Mouse (Mus musculus) stomach, postnatal 0 days (tissue): ENCODE results near the gene Olfr1377. TPM values are rescaled to one million over a fixed set of nuclear protein-coding genes. Genes with fewer than 3 reads are reported as not detected.

Experiments used
- ATAC-seq: fragments of 200-750 bp; cut with Nextera tagmentation; 2 replicates; pipeline ENCODE4 v1.8.0; 2017; ENCODE audit not compliant: low FRiP score, low TSS enrichment
- DNase-seq: peaks from one replicate; pipeline ENCODE4 v3.0.0-alpha.2; 2016; ENCODE audit warnings: low spot score
- H3K27ac ChIP-seq: fragments of 300-500 bp; sonication (generic); replicated peaks from 2 replicates; pipeline ENCODE4 v1.5.1; 2014; ENCODE audit warnings: mild to moderate bottlenecking, control low read depth
- H3K27me3 ChIP-seq: fragments of 300-500 bp; sonication (generic); 2 replicates; pipeline ENCODE4 v1.6.1; 2014; ENCODE audit warnings: low read length; ENCODE audit not compliant: control insufficient read depth, insufficient read depth
- H3K36me3 ChIP-seq: fragments of 300-500 bp; sonication (generic); 2 replicates; pipeline ENCODE4 v1.6.1; 2014; ENCODE audit warnings: low read length, mixed read lengths; ENCODE audit not compliant: control insufficient read depth, insufficient read depth
- H3K4me1 ChIP-seq: fragments of 300-500 bp; sonication (generic); replicated peaks from 2 replicates; pipeline ENCODE4 v1.6.1; 2014; ENCODE audit warnings: antibody characterized with exemption; ENCODE audit not compliant: control insufficient read depth, insufficient read depth
- H3K4me2 ChIP-seq: fragments of 300-500 bp; sonication (generic); replicated peaks from 2 replicates; pipeline ENCODE4 v1.6.1; 2014; ENCODE audit warnings: low read depth, mild to moderate bottlenecking, control low read depth, moderate library complexity
- H3K4me3 ChIP-seq: fragments of 300-500 bp; sonication (generic); 2 replicates; pipeline ENCODE4 v1.5.1; 2014; ENCODE audit warnings: low read depth, low read length, control low read depth
- H3K9ac ChIP-seq: fragments of 300-500 bp; sonication (generic); 2 replicates; pipeline ENCODE4 v1.6.1; 2014; ENCODE audit warnings: mild to moderate bottlenecking, low read length, control low read depth, mixed read lengths
- H3K9me3 ChIP-seq: fragments of 300-500 bp; sonication (generic); 2 replicates; pipeline ENCODE4 v1.6.1; 2016; ENCODE audit warnings: low read length; ENCODE audit not compliant: control insufficient read depth
- CTCF ChIP-seq: IDR thresholded peaks from 2 replicates; pipeline ENCODE4 v1.5.1; 2016; ENCODE audit warnings: antibody characterized with exemption, low read depth, mild to moderate bottlenecking, moderate library complexity
- EP300 ChIP-seq: optimal IDR thresholded peaks from 2 replicates; pipeline ENCODE3; 2016; ENCODE audit warnings: antibody characterized with exemption
- WGBS: fragments of 180-500 bp; shearing (Covaris S2); extraction: QIAGEN DNeasy Blood & Tissue Kit; methylation state at CpG from one replicate; pipeline ENCODE4 v1.1.7; 2014; 5-methylcytosine and 5-hydroxymethylcytosine counted together
- polyA plus RNA-seq: library from polyadenylated mRNA; unstranded; fragments of >200 nt; fragmentation: Nextera tagmentation; extraction: Ambion mirVana; gene quantifications from 2 replicates; pipeline ENCODE4 v1.2.1, GENCODE M21; 2015

Olfr1377 gene
- polyA plus RNA-seq, 1 experiment from 2014 or later, result not detected

DNA sequence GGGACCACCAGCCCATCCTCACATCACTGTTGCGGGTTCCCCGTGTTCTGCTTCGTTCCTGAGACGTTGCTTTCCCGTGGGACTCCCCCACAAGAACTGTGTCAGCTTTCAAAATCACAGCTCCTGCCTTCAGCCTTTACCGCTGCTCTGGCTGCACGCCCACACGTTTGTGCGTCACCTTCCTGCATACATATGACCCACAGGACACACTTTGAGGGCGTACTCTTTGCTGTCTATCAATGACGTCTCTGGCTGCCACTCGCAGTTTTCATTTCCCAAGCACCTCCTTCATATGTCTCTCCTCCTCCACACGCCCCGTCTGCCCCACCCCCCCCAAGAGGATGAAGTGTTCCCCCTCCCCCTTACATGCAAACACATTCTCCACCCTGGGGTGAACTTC is 29.5 kb upstream of the Olfr1377 start:
- TF ChIP-seq CTCF, result no peak
- no peak for TF ChIP-seq EP300
- peak; percentile 52 for DNase-seq

DNA sequence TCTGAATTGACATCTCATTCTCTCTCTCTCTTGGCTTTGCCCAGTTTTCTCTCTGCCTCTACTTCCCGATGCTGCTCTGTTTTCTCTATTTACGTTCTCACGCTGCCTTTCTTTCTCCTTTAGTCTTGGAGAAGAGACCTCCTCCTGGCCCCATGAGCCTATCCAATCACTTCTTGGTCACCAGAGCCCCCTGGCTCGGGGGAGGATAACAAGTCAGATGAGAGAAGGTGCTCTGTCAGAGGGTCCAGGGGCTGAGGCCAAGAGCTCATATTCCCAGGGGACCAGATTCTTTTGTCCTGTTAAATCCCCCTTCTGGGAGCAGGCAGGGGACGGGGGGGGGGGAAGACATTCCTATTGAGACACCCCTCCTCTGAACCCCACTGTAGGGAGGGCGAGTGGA is 28.1 kb upstream of the Olfr1377 start, which contains the start of gene Prop1:
Gene Prop1 (minus strand): TSS at position 101 of the 400 bp plus-strand sequence.
- DNase-seq, result no peak
- Histone ChIP-seq H3K4me2 (no peak within 1 kb of the TSS), H3K27ac (no peak within 1 kb of the TSS), H3K9ac (no peak within 1 kb of the TSS), H3K36me3 (no peaks in the 10 kb centered on the region), H3K9me3 (no peaks in the 10 kb centered on the region), H3K4me3 (no peak within 1 kb of the TSS), H3K4me1 (no peaks in the 10 kb centered on the region), H3K27me3 (no peaks in the 10 kb centered on the region)
- ATAC-seq, result no peak
- WGBS, result 72% methylated on average over 6 of the region's 6 CpGs
- TF ChIP-seq EP300, result no peak

More for the DNA sequence above, 29.5 kb upstream of the Olfr1377 start:
- no peak overlapping the region for H3K27ac ChIP-seq
- no peak overlapping the region for H3K9ac ChIP-seq
- ATAC-seq, result peak; percentile 63; the same call in 1 of the 2 replicates
- no peak overlapping the region for H3K4me2 ChIP-seq
- 48% methylated on average over 14 of the region's 14 CpGs for WGBS
- no peaks in the 10 kb centered on the region for H3K36me3 ChIP-seq
- H3K4me3 ChIP-seq, result no peak overlapping the region
- no peaks in the 10 kb centered on the region for H3K9me3 ChIP-seq
- no peaks in the 10 kb centered on the region for H3K4me1 ChIP-seq
- H3K27me3 ChIP-seq, result no peaks in the 10 kb centered on the region

DNA sequence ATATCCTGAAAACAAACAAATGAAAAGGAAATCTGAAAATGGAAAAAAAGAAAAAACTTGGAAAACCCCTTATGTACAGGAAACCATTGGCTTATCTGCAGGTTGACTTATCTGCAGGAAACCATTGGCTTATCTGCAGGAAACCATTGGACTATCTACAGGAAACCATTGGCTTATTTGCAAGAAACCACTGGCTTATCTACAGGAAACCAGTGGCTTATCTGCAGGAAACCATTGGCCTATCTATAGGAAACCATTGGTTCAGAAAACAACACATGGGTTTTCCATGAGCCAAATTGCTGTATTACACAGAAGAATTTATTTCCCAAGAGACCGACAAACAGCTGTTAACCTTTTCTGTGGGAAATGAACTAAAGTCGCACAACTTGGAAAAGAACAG is 16.9 kb upstream of the Olfr1377 start:
- Histone ChIP-seq H3K27ac (no peak overlapping the region), H3K4me3 (no peak overlapping the region), H3K9me3 (no peaks in the 10 kb centered on the region), H3K27me3 (no peaks in the 10 kb centered on the region), H3K36me3 (no peaks in the 10 kb centered on the region), H3K4me1 (no peaks in the 10 kb centered on the region), H3K9ac (no peak overlapping the region), H3K4me2 (no peak overlapping the region)
- DNase-seq (no peak), ATAC-seq (no peak)
- 79% methylated on average over 2 of the region's 2 CpGs for WGBS
- TF ChIP-seq CTCF, result no peak
- TF ChIP-seq EP300, result peak; percentile 38

DNA sequence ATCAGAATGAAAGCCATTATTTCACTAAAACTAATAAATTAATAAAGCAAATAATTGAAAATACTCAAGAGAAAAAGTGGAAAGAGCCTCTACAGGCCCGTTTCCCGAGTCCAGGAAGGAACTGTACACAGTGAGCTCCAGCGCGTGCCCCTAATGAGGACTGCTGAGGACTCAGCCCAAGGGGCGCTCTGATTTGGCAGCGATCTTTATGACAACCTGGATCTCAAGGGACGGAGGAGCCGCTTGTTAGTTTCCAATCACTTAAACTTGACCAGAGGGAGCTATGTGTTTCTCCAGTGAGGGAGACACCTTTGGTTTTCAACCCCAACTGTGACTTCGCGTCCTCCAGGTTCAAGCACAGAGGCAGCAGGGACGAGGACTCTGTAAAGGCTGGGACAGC is 15.5 kb upstream of the Olfr1377 start, which contains the start of gene Olfr1378:
Gene Olfr1378 (plus strand): TSS at position 301 of the 400 bp plus-strand sequence.
- Histone ChIP-seq H3K27me3 (no peaks in the 10 kb centered on the region), H3K27ac (no peak within 1 kb of the TSS), H3K36me3 (no peaks in the 10 kb centered on the region), H3K4me3 (no peak within 1 kb of the TSS), H3K4me1 (no peaks in the 10 kb centered on the region), H3K9me3 (no peaks in the 10 kb centered on the region), H3K9ac (no peak within 1 kb of the TSS), H3K4me2 (no peak within 1 kb of the TSS)
- TF ChIP-seq EP300, result no peak
- no peak for TF ChIP-seq CTCF
- 85% methylated on average over 11 of the region's 11 CpGs for WGBS
- no peak for ATAC-seq
- DNase-seq, result no peak

DNA sequence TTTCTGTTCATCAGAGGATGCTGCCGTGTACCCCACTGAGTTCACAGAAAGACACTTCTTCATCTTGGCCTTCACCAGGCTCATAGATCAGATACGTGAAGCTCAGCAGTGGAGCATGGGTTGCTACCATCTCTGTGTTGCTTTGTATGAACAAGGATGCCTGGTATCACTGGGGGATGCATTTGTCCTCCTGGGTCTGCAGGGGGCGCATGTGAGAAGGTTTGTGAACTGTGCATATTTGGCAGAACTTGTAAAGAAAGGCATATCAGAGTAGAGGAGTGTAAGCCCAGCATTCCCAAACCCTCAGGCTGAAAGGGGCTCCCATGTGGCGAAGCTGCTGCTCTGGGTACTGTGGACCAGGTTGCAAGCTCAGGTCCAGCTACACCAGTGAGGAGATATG is 4.6 kb upstream of the Olfr1377 start:
- no peak for ATAC-seq
- 65% methylated on average over 4 of the region's 4 CpGs for WGBS
- H3K9me3 ChIP-seq, result no peaks in the 10 kb centered on the region
- H3K4me1 ChIP-seq, result no peaks in the 10 kb centered on the region
- no peak overlapping the region for H3K9ac ChIP-seq
- TF ChIP-seq CTCF, result peak; percentile 38
- TF ChIP-seq EP300, result no peak
- no peaks in the 10 kb centered on the region for H3K36me3 ChIP-seq
- no peak overlapping the region for H3K4me3 ChIP-seq
- no peak for DNase-seq
- no peaks in the 10 kb centered on the region for H3K27me3 ChIP-seq
- H3K4me2 ChIP-seq, result no peak overlapping the region
- no peak overlapping the region for H3K27ac ChIP-seq

DNA sequence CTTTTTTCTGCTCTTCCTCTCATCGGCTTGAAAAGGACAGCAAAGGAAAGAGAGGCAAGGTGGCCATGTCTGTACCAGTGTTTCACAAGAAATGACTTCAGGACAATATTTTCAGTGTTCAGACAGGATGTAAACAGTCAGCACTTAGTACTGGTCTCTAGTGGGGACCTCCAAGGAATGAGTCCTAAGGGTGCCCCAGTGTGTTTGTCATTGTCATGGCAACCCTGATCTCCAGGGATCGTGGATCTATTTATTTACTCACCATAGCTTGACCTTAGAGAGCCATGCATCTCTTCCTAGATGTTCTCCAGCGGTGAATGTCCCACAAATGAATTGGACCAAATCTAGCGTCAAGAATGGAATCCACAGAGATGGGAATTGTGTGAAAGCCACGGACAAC is 21.5 kb downstream of the Olfr1377 start, which contains the start of gene Olfr51:
Gene Olfr51 (plus strand): TSS at position 301 of the 400 bp plus-strand sequence.
- H3K27me3 ChIP-seq, result no peaks in the 10 kb centered on the region
- no peak for ATAC-seq
- DNase-seq, result no peak
- H3K9ac ChIP-seq, result no peak within 1 kb of the TSS
- no peaks in the 10 kb centered on the region for H3K4me1 ChIP-seq
- no peaks in the 10 kb centered on the region for H3K36me3 ChIP-seq
- no peak within 1 kb of the TSS for H3K4me2 ChIP-seq
- WGBS, result 58% methylated on average over 5 of the region's 5 CpGs
- TF ChIP-seq EP300, result no peak
- no peak for TF ChIP-seq CTCF
- H3K4me3 ChIP-seq, result no peak within 1 kb of the TSS
- no peaks in the 10 kb centered on the region for H3K9me3 ChIP-seq
- H3K27ac ChIP-seq, result no peak within 1 kb of the TSS
